Mouse (Mus musculus) forebrain, embryonic 11.5 days (tissue): Measurements from ENCODE around the gene Tmem97. TPM values are rescaled to one million over a fixed set of nuclear protein-coding genes. Genes with fewer than 3 reads are reported as not detected.
A peak's percentile ranks its signal among the peaks of the same experiment; 100 is the strongest.

Experiments
- ATAC-seq: fragments of 200-750 bp; cut with Nextera tagmentation; replicated peaks from 2 replicates; pipeline ENCODE4 v1.8.0; 2017; ENCODE audit warnings: moderate TSS enrichment; ENCODE audit not compliant: low FRiP score
- DNase-seq: peaks from one replicate; pipeline ENCODE4 v3.0.0-alpha.2; 2017; ENCODE audit warnings: low spot score
- H3K27ac ChIP-seq: fragments of 300-500 bp; sonication (generic); 2 replicates; pipeline ENCODE4 v1.5.1; 2014; ENCODE audit warnings: low read depth, low read length
- H3K27me3 ChIP-seq: fragments of 300-500 bp; sonication (generic); 2 replicates; pipeline ENCODE4 v1.6.1; 2014; ENCODE audit warnings: mild to moderate bottlenecking, low read length, mixed read lengths; ENCODE audit not compliant: control insufficient read depth, insufficient read depth
- H3K36me3 ChIP-seq: fragments of 300-500 bp; sonication (generic); 2 replicates; pipeline ENCODE4 v1.6.1; 2014; ENCODE audit warnings: mild to moderate bottlenecking, low read length, moderate library complexity, mixed read lengths; ENCODE audit not compliant: control insufficient read depth, insufficient read depth
- H3K4me1 ChIP-seq: fragments of 300-500 bp; sonication (generic); replicated peaks from 2 replicates; pipeline ENCODE4 v1.6.1; 2014; ENCODE audit warnings: low read length, mixed read lengths; ENCODE audit not compliant: control insufficient read depth, insufficient read depth
- H3K4me2 ChIP-seq: fragments of 300-500 bp; sonication (generic); 2 replicates; pipeline ENCODE4 v1.6.1; 2014; ENCODE audit warnings: low read depth, mild to moderate bottlenecking, low read length, moderate library complexity, mixed read lengths; ENCODE audit not compliant: severe bottlenecking
- H3K4me3 ChIP-seq: fragments of 300-500 bp; sonication (generic); 2 replicates; pipeline ENCODE4 v1.5.1; 2014; ENCODE audit warnings: low read depth, low read length
- H3K9ac ChIP-seq: fragments of 300-500 bp; sonication (generic); 2 replicates; pipeline ENCODE4 v1.6.1; 2014; ENCODE audit warnings: low read length
- H3K9me3 ChIP-seq: fragments of 300-500 bp; sonication (generic); 2 replicates; pipeline ENCODE4 v1.6.1; 2016; ENCODE audit warnings: low read length, mixed read lengths; ENCODE audit not compliant: control insufficient read depth
- WGBS: fragments of 180-500 bp; shearing (Covaris S2); extraction: QIAGEN DNeasy Blood & Tissue Kit; methylation state at CpG from one replicate; pipeline ENCODE4 v1.1.7; 2014; 5-methylcytosine and 5-hydroxymethylcytosine counted together
- polyA plus RNA-seq: library from polyadenylated mRNA; unstranded; fragments of >200 nt; fragmentation: Nextera tagmentation; extraction: Ambion mirVana; gene quantifications from 2 replicates; pipeline ENCODE4 v1.2.1, GENCODE M21; 2014

Gene Tmem97
- polyA plus RNA-seq, 1 experiment from 2014 or later: 77.6 TPM

- Histone ChIP-seq H3K27me3 (no peaks in the 10 kb centered on the region), H3K36me3 (peaks cover 11% of the 10 kb centered on the region), H3K4me3 (peak overlapping the region; percentile 88), H3K27ac (no peak overlapping the region), H3K9me3 (no peaks in the 10 kb centered on the region), H3K4me1 (peaks cover 4% of the 10 kb centered on the region; the same call in 1 of the 2 replicates), H3K9ac (peak overlapping the region; percentile 95), H3K4me2 (peak overlapping the region; percentile 94; the same call in 1 of the 2 replicates)
- DNase-seq: no peak
- 84% methylated on average over 3 of the region's 3 CpGs for WGBS
- ATAC-seq: no peak
Measured at GRCm38 (mm10) chr11:78513106-78513790, 37.3 kb downstream of the Tmem97 start.

DNA sequence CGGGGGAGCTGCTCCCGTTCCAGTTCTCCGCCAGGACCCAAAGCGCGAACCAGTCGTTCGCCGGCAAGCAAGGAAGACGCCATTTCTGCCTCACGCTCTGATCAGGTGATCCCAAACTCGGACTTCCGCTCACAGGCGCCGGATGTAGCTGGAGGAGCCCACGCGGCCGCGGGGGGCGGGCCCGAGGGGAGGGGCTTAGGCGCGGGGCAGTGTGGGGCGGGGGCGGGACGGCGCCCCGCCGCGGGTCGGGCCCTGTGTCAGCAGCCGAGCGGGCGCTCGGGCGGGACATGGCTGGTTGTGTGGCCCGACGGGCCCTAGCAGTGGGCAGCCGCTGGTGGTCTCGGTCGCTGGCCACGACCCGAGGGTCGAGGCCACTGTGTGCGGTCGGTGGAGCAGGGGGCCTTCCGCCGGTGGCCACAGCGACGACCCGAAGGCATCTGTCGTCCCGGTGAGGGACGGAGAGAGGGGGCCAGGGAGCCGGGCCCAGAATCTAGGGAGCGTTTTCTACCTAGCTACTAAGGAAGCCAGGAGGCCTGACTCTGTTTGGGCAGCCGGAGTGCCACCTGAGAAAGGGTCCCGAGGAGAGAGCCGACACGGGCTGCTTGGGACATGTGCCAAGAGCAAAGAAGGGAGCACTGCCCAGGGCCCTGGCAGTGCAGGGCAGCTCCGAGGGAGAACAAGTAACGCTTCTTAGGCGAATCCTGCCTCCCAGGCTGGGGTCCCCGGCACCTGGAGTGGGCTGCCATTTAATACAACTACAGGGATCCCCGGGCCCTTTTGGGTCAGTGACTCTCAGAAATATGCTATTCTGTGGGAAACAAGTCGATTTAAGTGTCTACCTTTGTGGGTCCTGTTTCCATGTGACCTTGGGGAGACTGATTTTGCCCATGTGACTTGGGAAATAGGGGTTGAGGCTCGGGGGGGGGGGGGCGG lies 38.3 kb downstream of the Tmem97 start, which contains the start of the genes Tmem199 and Poldip2:
Gene Tmem199, minus strand, starts transcription at position 148 of the 933 bp plus-strand sequence.
Gene Poldip2, plus strand, starts transcription at position 169 of the 933 bp plus-strand sequence.
- under 1% methylated on average over 65 of the region's 67 CpGs for WGBS

DNA sequence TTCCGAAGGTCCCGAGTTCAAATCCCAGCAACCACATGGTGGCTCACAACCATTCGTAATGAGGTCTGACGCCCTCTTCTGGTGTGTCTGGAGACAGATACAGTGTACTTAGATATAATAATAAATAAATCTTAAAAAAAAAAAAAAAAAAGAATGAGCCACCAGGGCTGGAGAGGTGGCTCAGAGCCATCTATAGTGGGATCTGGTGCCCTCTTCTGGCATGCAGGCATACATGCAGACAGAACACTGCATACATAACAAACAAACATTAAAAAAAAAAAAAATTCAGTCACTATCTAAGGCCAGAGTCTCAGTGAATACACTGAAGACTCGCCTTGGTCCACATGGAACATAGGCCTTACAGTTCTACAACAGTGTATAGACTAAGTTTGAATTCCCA lies 41.4 kb downstream of the Tmem97 start:
- peaks cover 4% of the 10 kb centered on the region; the same call in 1 of the 2 replicates for H3K4me1 ChIP-seq
- no peaks in the 10 kb centered on the region for H3K9me3 ChIP-seq
- H3K9ac ChIP-seq: no peak overlapping the region
- no peak overlapping the region for H3K4me2 ChIP-seq
- peaks cover 8% of the 10 kb centered on the region for H3K36me3 ChIP-seq
- H3K27me3 ChIP-seq: no peaks in the 10 kb centered on the region
- H3K4me3 ChIP-seq: no peak overlapping the region
- H3K27ac ChIP-seq: no peak overlapping the region
- ATAC-seq: no peak
- DNase-seq: no peak
- 79% methylated on average over 5 of the region's 5 CpGs for WGBS

More for the DNA sequence above, 38.3 kb downstream of the Tmem97 start, which contains the start of the genes Tmem199 and Poldip2:
- DNase-seq: peak; percentile 96
- H3K36me3 ChIP-seq: peaks cover 14% of the 10 kb centered on the region
- peak within 1 kb of the TSS; percentile 95 for H3K9ac ChIP-seq
- ATAC-seq: peak; percentile 93
- H3K4me1 ChIP-seq: peaks cover 4% of the 10 kb centered on the region; the same call in 1 of the 2 replicates
- H3K27ac ChIP-seq: peak within 1 kb of the TSS; percentile 62
- peak within 1 kb of the TSS; percentile 94 for H3K4me2 ChIP-seq
- no peaks in the 10 kb centered on the region for H3K9me3 ChIP-seq
- H3K27me3 ChIP-seq: no peaks in the 10 kb centered on the region
- H3K4me3 ChIP-seq: peak within 1 kb of the TSS; percentile 88

GRCm38 (mm10) chr11:78505430-78505829 lies 45.1 kb downstream of the Tmem97 start:
- ATAC-seq (no peak), DNase-seq (no peak)
- no peaks in the 10 kb centered on the region for H3K4me1 ChIP-seq
- no peak overlapping the region for H3K9ac ChIP-seq
- no peaks in the 10 kb centered on the region for H3K9me3 ChIP-seq
- WGBS: 82% methylated on average over 3 of the region's 3 CpGs
- no peaks in the 10 kb centered on the region for H3K27me3 ChIP-seq
- peaks cover 8% of the 10 kb centered on the region for H3K36me3 ChIP-seq
- H3K4me2 ChIP-seq: no peak overlapping the region
- H3K4me3 ChIP-seq: no peak overlapping the region
- H3K27ac ChIP-seq: no peak overlapping the region

- Histone ChIP-seq H3K27me3 (no peaks in the 10 kb centered on the region), H3K9ac (no peak within 1 kb of the TSS), H3K4me2 (no peak within 1 kb of the TSS), H3K9me3 (no peaks in the 10 kb centered on the region), H3K4me1 (no peaks in the 10 kb centered on the region), H3K27ac (no peak within 1 kb of the TSS), H3K36me3 (peaks cover 5% of the 10 kb centered on the region), H3K4me3 (no peak within 1 kb of the TSS)
- WGBS: 69% methylated on average over 7 of the region's 7 CpGs
- no peak for ATAC-seq
- DNase-seq: no peak
Measured at GRCm38 (mm10) chr11:78502909-78503650, 47.5 kb downstream of the Tmem97 start, which contains the start of gene Sebox. Gene Sebox, plus strand, starts transcription at chr11:78503447.

DNA sequence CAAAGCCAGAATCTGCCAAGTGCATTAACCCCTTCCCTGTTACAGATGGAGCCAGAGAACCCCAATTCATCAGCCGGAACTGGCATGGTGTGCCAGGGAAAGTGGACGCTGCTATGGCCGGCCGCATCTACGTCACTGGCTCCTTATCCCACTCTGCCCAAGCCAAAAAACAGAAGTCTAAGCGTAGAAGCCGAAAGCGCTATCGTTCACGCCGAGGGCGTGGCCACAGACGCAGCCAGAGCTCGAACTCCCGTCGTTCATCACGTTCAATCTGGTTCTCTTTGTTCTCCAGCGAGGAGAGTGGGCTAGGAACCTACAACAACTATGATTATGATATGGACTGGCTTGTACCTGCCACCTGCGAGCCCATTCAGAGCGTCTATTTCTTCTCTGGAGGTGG lies 49.0 kb downstream of the Tmem97 start:
- H3K27ac ChIP-seq: no peak overlapping the region
- H3K4me1 ChIP-seq: no peaks in the 10 kb centered on the region; the same call in 1 of the 2 replicates
- DNase-seq (no peak), ATAC-seq (no peak)
- H3K4me3 ChIP-seq: no peak overlapping the region
- no peaks in the 10 kb centered on the region for H3K27me3 ChIP-seq
- no peak overlapping the region for H3K9ac ChIP-seq
- peaks cover 2% of the 10 kb centered on the region; the same call in 1 of the 2 replicates for H3K36me3 ChIP-seq
- H3K9me3 ChIP-seq: no peaks in the 10 kb centered on the region
- no peak overlapping the region for H3K4me2 ChIP-seq
- 87% methylated on average over 20 of the region's 20 CpGs for WGBS

DNA sequence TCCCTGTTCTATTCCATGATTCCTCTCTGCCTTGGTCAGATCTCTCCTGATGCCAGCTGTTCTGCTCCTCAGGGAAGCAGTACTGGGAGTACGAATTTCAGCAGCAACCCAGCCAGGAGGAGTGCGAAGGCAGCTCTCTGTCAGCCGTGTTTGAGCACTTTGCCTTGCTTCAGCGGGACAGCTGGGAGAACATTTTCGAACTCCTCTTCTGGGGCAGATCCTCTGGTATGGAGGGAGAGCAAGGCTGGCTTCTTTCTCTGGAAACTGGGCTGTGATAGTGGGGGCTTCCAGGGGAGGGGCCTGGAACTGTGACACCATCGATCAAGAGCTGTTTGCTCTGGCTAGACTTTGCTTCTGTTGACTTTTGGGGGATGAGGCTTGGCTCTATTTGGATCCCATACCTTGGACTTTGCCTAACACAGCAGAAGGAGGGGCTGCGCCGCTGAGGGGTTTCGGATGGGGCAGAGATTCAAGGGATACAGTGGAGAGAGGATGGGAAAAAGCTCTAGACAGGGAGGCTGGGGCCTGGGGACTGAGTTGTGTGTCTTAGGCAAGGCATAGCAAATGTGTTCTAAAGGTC lies 49.9 kb downstream of the Tmem97 start:
- no peak overlapping the region for H3K27ac ChIP-seq
- H3K4me1 ChIP-seq: no peaks in the 10 kb centered on the region; the same call in 1 of the 2 replicates
- no peak for ATAC-seq
- H3K9ac ChIP-seq: no peak overlapping the region
- no peak overlapping the region for H3K4me2 ChIP-seq
- peaks cover 2% of the 10 kb centered on the region; the same call in 1 of the 2 replicates for H3K36me3 ChIP-seq
- H3K9me3 ChIP-seq: no peaks in the 10 kb centered on the region
- WGBS: 83% methylated on average over 9 of the region's 9 CpGs
- no peak for DNase-seq
- peaks cover 1% of the 10 kb centered on the region; the same call in 1 of the 2 replicates for H3K27me3 ChIP-seq
- no peak overlapping the region for H3K4me3 ChIP-seq
